Mouse (Mus musculus): Measurements from ENCODE around the gene Pnliprp1.
A peak's percentile ranks its signal among the peaks of the same experiment; 100 is the strongest.

The Pnliprp1 gene

GRCm38 (mm10) chr19:58728445-58729031, at the start of gene Pnliprp1:
Gene Pnliprp1, plus strand, starts transcription at chr19:58728887.
- DNase-seq, result no peak

- DNase-seq, result no peak
Measured at GRCm38 (mm10) chr19:58688933-58689332, 39.8 kb upstream of the Pnliprp1 start.

- DNase-seq, result peak; percentile 12
Measured at GRCm38 (mm10) chr19:58695314-58695713, 33.4 kb upstream of the Pnliprp1 start.

- DNase-seq, result peak; percentile 30
Measured at GRCm38 (mm10) chr19:58696235-58696634, 32.5 kb upstream of the Pnliprp1 start.

- peak; percentile 44 for DNase-seq
Measured at GRCm38 (mm10) chr19:58704556-58704955, 24.1 kb upstream of the Pnliprp1 start.

GRCm38 (mm10) chr19:58708611-58709010, 20.1 kb upstream of the Pnliprp1 start:
- DNase-seq, result peak; percentile 86

- DNase-seq, result peak; percentile 48
Measured at GRCm38 (mm10) chr19:58717925-58718324, 10.8 kb upstream of the Pnliprp1 start.

- DNase-seq, result no peak
Measured at GRCm38 (mm10) chr19:58720439-58720838, 8.2 kb upstream of the Pnliprp1 start.

GRCm38 (mm10) chr19:58726551-58726950, 2.1 kb upstream of the Pnliprp1 start:
- DNase-seq, result peak; percentile 61

- peak; percentile 87 for DNase-seq
Measured at GRCm38 (mm10) chr19:58727756-58728155, 931 bp upstream of the Pnliprp1 start.

GRCm38 (mm10) chr19:58733216-58733615, 4.5 kb downstream of the Pnliprp1 start:
- DNase-seq, result peak; percentile 82

GRCm38 (mm10) chr19:58738111-58738510, 9.4 kb downstream of the Pnliprp1 start:
- DNase-seq, result peak; percentile 68

GRCm38 (mm10) chr19:58741036-58741435, 12.3 kb downstream of the Pnliprp1 start:
- DNase-seq, result peak; percentile 71

GRCm38 (mm10) chr19:58742711-58743110, 14.0 kb downstream of the Pnliprp1 start:
- DNase-seq, result peak; percentile 56

GRCm38 (mm10) chr19:58743736-58744135, 15.0 kb downstream of the Pnliprp1 start:
- DNase-seq, result no peak

GRCm38 (mm10) chr19:58747498-58748000, 18.9 kb downstream of the Pnliprp1 start:
- DNase-seq, result peak; percentile 89

GRCm38 (mm10) chr19:58750822-58751221, 22.1 kb downstream of the Pnliprp1 start:
- DNase-seq, result peak; percentile 34

- DNase-seq, result peak; percentile 76
Measured at GRCm38 (mm10) chr19:58751504-58751903, 22.8 kb downstream of the Pnliprp1 start.

GRCm38 (mm10) chr19:58758871-58759270, 30.2 kb downstream of the Pnliprp1 start:
- DNase-seq, result no peak

- DNase-seq, result no peak
Measured at GRCm38 (mm10) chr19:58759423-58759822, 30.7 kb downstream of the Pnliprp1 start, which contains the start of gene Pnliprp2. Gene Pnliprp2, plus strand, starts transcription at chr19:58759719.

- DNase-seq, result no peak
Measured at GRCm38 (mm10) chr19:58762316-58762715, 33.6 kb downstream of the Pnliprp1 start.

- peak; percentile 94 for DNase-seq
Measured at GRCm38 (mm10) chr19:58762848-58763541, 34.3 kb downstream of the Pnliprp1 start.

- DNase-seq, result no peak
Measured at GRCm38 (mm10) chr19:58767329-58767728, 38.6 kb downstream of the Pnliprp1 start.

GRCm38 (mm10) chr19:58776461-58776860, 47.8 kb downstream of the Pnliprp1 start:
- DNase-seq, result no peak

Data from heart, adult 11 months (tissue).